Comparison of ENCODE assay signal across 1 mouse cellular context in the genomic region with DNA sequence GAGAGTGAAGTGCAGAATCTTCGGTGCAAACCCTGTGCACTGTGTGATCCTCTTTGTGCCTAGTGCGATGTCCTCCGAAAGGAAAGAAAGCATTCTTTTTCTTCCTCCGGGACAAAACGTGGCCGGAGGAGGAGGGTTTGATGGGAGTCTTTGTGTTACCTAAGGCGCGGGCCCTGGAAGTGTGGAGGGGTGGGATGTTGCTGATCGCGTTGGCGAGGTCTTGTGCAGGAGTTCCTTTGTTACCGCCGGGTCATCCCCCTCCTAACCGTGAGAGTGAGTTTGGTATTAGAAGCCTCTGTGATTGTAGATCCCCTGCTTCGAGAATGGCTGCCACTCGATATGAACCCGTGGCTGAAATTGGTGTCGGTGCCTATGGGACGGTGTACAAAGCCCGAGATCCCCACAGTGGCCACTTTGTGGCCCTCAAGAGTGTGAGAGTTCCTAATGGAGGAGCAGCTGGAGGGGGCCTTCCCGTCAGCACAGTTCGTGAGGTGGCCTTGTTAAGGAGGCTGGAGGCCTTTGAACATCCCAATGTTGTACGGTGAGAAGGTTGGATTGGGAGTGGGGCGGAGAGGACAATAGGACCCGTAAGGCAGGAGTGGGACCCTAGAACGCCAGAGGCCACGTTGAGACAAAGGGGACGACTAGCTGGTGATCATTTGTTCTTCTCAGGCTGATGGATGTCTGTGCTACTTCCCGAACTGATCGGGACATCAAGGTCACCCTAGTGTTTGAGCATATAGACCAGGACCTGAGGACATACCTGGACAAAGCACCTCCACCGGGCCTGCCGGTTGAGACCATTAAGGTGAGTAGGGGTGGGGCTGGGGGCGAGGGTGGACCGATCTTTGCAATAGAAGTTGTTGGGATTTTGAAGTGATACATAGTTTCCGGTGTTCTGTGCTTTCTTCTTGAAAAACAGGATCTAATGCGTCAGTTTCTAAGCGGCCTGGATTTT.
TF ChIP-seq lines count a peak whose summit lies in the region.

No protein-coding gene starts in this region.

TF ChIP-seq in C2C12, 6 proteins besides CTCF, POLR2A, EP300 and RAD21 (continued from another document):
- no peak for TF ChIP-seq MYOG (IDR thresholded peaks at IDR 0.05; ENCODE audit: control insufficient read depth, extremely low read depth, insufficient read length)
- TF ChIP-seq MAX (IDR thresholded peaks at IDR 0.05), result no peak
- TF ChIP-seq FOSL1 (IDR thresholded peaks at IDR 0.05; ENCODE audit: insufficient read depth, low read length, poor library complexity, severe bottlenecking), result no peak
